Mouse (Mus musculus) forebrain, embryonic 15.5 days (tissue): Measurements from ENCODE around the gene Mad2l2. TPM values are rescaled to one million over a fixed set of nuclear protein-coding genes. Genes with fewer than 3 reads are reported as not detected.
"Not testable (repeated sequence)": the region's sequence is repeated elsewhere in the genome, so short reads cannot be mapped to it uniquely, and the experiment has no call there.

Experiments used
- ATAC-seq: fragments of 200-750 bp; cut with Nextera tagmentation; replicated peaks from 2 replicates; pipeline ENCODE4 v1.8.0; 2017; ENCODE audit warnings: mild to moderate bottlenecking, moderate TSS enrichment, moderate library complexity
- H3K27ac ChIP-seq: fragments of 300-500 bp; sonication (generic); replicated peaks from 2 replicates; pipeline ENCODE4 v1.5.1; 2015; ENCODE audit warnings: mild to moderate bottlenecking, inconsistent platforms
- H3K27me3 ChIP-seq: fragments of 300-500 bp; sonication (generic); 2 replicates; pipeline ENCODE4 v1.6.1; 2015; ENCODE audit warnings: inconsistent platforms
- H3K36me3 ChIP-seq: fragments of 300-500 bp; sonication (generic); 2 replicates; pipeline ENCODE4 v1.6.1; 2015; ENCODE audit warnings: mild to moderate bottlenecking, inconsistent platforms
- H3K4me1 ChIP-seq: fragments of 300-500 bp; sonication (generic); 2 replicates; pipeline ENCODE4 v1.6.1; 2015; ENCODE audit warnings: inconsistent platforms
- H3K4me2 ChIP-seq: fragments of 300-500 bp; sonication (generic); replicated peaks from 2 replicates; pipeline ENCODE4 v1.6.1; 2015; ENCODE audit warnings: mild to moderate bottlenecking, inconsistent platforms
- H3K4me3 ChIP-seq: fragments of 300-500 bp; sonication (generic); 2 replicates; pipeline ENCODE4 v1.5.1; 2015; ENCODE audit warnings: mild to moderate bottlenecking, inconsistent platforms
- H3K9ac ChIP-seq: fragments of 300-500 bp; sonication (generic); replicated peaks from 2 replicates; pipeline ENCODE4 v1.6.1; 2015; ENCODE audit warnings: mild to moderate bottlenecking, inconsistent platforms
- H3K9me3 ChIP-seq: fragments of 300-500 bp; sonication (generic); 2 replicates; pipeline ENCODE4 v1.6.1; 2016; ENCODE audit warnings: inconsistent platforms
- WGBS: fragments of 180-500 bp; shearing (Covaris S2); methylation state at CpG from one replicate; pipeline ENCODE4 v1.1.7; 2015; ENCODE audit warnings: mixed read lengths; 5-methylcytosine and 5-hydroxymethylcytosine counted together
- polyA plus RNA-seq: library from polyadenylated mRNA; unstranded; fragments of >200 nt; fragmentation: Nextera tagmentation; extraction: Ambion mirVana; gene quantifications from 2 replicates; pipeline ENCODE4 v1.2.1, GENCODE M21; 2015

Mad2l2 gene
- polyA plus RNA-seq, 1 experiment from 2014 or later, result 123 TPM

DNA sequence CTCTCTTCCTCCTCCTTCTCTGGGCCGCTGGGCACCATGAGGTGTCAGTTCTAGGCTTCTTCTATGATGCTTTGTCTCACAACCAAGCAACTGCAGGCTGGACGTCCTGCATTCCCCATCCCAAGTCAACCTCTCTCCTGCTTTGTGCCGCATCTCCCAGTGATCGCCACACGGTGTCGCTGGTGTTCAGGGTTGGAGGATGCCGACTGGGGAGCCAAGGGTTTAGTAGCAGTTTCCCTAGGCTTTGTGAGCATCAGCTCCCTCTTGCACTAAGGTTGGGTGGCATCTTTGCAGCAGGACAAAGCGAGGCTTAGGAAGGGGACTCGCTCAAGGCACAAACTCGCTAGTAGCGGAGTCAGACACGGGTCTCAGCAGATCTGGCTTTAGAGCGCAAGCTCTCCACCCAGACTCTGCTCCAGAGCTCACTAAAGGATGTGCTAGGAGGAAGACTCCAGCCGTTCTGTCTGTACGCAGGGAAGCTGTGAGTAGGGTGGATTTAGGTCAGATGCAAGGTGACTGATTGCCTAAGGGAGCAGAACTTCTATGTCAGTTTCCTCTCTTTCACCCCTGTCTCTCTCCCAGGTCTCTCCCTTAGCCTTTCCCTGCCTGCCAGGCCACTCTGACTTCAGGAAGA, 15.3 kb upstream of the Mad2l2 start:
- H3K4me1 ChIP-seq, result peaks cover 13% of the 10 kb centered on the region

DNA sequence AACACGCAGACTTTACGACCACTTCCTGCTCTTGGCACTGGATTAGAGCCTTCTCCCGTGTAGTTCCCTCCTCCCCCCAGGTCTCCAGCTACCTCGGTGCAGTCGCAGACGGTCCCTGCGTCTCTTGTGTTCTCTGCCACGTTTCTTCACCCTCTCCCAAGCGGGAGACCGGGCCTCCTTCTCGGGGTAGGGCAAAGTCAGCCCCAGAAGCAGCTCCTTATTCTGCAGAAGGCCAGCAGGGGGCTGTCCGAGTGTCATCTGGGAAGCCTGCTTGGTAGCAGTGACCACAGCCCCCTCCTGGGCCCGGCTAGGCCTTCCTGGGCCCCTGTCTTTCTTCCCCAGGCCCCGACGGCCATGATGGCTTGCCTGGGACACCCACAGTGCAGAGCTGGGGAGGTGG, 14.7 kb upstream of the Mad2l2 start:
- H3K9ac ChIP-seq, result no peak overlapping the region
- H3K27me3 ChIP-seq, result no peaks in the 10 kb centered on the region
- H3K4me3 ChIP-seq, result no peak overlapping the region
- peaks cover 16% of the 10 kb centered on the region for H3K4me1 ChIP-seq
- no peak overlapping the region for H3K4me2 ChIP-seq
- peaks cover 24% of the 10 kb centered on the region for H3K36me3 ChIP-seq
- 0 out of 2 replicates have a peak, but pooled peaks have one; percentile 15 for ATAC-seq
- WGBS, result 9% methylated on average over 15 of the region's 15 CpGs
- H3K27ac ChIP-seq, result peak overlapping the region; percentile 75
- H3K9me3 ChIP-seq, result no peaks in the 10 kb centered on the region

More for the DNA sequence above, 15.3 kb upstream of the Mad2l2 start:
- Histone ChIP-seq H3K4me2 (peak overlapping the region; percentile 7; the same call in 1 of the 2 replicates), H3K36me3 (peaks cover 30% of the 10 kb centered on the region), H3K9ac (no peak overlapping the region; the same call in 1 of the 2 replicates), H3K27ac (peak overlapping the region; percentile 75), H3K9me3 (no peaks in the 10 kb centered on the region), H3K4me3 (no peak overlapping the region), H3K27me3 (no peaks in the 10 kb centered on the region)
- WGBS, result 7% methylated on average over 15 of the region's 15 CpGs
- ATAC-seq, result peak; percentile 83

DNA sequence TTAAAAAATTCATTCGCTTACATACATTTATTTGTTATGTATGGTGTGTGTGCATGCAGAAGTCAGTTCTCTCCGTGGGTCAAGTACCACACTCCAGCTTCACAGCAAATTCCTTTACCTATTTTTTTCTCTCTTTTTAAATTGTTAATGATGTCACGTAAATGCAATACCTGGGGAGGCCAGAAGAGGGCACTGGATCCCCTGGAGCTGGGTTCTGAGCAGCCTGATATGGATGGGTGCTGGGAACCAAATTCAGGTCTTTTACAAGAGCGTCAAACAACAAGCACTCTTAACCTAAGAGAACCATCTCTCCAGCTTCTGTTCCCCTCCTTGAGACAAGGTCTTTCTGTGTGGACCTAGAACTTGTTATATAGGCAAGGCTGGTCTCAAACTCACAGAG, 13.5 kb upstream of the Mad2l2 start:
- Histone ChIP-seq H3K4me3 (no peak overlapping the region), H3K27me3 (no peaks in the 10 kb centered on the region), H3K27ac (no peak overlapping the region), H3K9me3 (no peaks in the 10 kb centered on the region), H3K4me2 (no peak overlapping the region), H3K9ac (no peak overlapping the region), H3K36me3 (peaks cover 22% of the 10 kb centered on the region), H3K4me1 (peaks cover 26% of the 10 kb centered on the region)
- 85% methylated on average over 4 of the region's 4 CpGs for WGBS
- no peak for ATAC-seq

DNA sequence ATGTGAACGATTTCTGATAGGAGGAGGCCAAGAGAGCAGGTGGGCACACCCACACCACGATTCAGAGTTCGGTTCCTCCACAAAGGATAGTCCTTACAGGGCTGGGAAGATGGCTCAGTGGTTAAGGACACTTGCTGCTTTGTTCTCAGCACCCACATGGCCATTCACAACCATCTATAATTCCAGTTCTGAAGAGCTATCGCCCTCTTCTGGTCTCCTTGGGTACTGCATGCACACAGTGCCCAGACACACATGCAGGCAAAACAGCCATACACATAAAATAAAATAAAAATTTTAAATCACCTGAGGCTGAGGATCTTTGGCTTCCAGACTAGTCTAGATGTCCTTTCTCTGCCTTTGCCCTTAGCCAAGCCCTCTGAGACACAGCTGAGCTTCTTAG, 12.8 kb upstream of the Mad2l2 start:
- H3K27me3 ChIP-seq, result no peaks in the 10 kb centered on the region
- ATAC-seq, result no peak
- H3K9ac ChIP-seq, result no peak overlapping the region
- H3K9me3 ChIP-seq, result no peaks in the 10 kb centered on the region
- no peak overlapping the region for H3K4me3 ChIP-seq
- 82% methylated on average over 4 of the region's 4 CpGs for WGBS
- H3K4me2 ChIP-seq, result no peak overlapping the region
- H3K4me1 ChIP-seq, result peaks cover 33% of the 10 kb centered on the region
- H3K36me3 ChIP-seq, result peaks cover 16% of the 10 kb centered on the region
- no peak overlapping the region for H3K27ac ChIP-seq

DNA sequence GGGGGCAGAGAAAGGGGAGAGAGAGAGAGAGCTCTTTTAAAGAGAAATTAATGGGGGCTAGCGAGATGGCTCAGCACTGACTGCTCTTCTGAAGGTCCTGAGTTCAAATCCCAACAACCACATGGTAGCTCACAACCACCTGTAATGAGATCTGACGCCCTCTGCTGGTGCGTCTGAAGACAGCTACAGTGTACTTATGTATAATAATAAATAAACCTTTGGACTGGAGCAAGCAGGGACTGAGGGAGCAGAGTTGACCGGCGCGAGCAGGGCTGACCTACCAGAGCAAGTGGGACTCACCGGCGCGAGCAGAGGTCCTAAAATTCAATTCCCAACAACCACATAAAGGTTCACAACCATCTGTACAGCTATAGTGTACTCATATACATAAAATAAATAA, 10.6 kb upstream of the Mad2l2 start:
- not testable (repeated sequence) for H3K27me3 ChIP-seq, H3K9me3 ChIP-seq, H3K36me3 ChIP-seq, H3K4me2 ChIP-seq, H3K9ac ChIP-seq, ATAC-seq, H3K4me3 ChIP-seq, H3K27ac ChIP-seq
- WGBS, result 90% methylated on average over 9 of the region's 9 CpGs
- peaks cover 50% of the 10 kb centered on the region for H3K4me1 ChIP-seq

DNA sequence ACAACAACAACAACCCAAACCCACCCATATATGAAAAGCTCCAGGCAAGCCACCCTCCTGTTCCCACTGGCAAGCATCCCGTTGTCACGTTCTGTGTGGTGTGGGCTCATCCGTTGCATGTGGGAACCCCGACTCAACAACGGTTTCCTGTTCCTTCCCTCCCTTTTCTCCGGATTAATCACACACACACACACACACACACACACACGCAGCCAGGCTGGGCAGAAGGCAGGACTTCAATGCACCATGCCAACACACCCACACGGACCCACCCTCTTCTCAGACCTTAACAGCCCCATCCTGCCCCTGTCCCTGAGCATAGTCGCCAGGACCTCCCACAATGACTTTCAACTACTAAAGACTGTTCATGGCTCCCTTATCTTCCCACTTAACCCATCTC, 9.6 kb upstream of the Mad2l2 start:
- Histone ChIP-seq H3K27me3 (no peaks in the 10 kb centered on the region), H3K36me3 (no peaks in the 10 kb centered on the region), H3K9ac (no peak overlapping the region), H3K4me1 (peaks cover 50% of the 10 kb centered on the region), H3K9me3 (no peaks in the 10 kb centered on the region), H3K4me2 (no peak overlapping the region), H3K27ac (peak overlapping the region; percentile 88), H3K4me3 (no peak overlapping the region)
- WGBS, result 53% methylated on average over 9 of the region's 9 CpGs
- ATAC-seq, result 0 out of 2 replicates have a peak, but pooled peaks have one; percentile 0

DNA sequence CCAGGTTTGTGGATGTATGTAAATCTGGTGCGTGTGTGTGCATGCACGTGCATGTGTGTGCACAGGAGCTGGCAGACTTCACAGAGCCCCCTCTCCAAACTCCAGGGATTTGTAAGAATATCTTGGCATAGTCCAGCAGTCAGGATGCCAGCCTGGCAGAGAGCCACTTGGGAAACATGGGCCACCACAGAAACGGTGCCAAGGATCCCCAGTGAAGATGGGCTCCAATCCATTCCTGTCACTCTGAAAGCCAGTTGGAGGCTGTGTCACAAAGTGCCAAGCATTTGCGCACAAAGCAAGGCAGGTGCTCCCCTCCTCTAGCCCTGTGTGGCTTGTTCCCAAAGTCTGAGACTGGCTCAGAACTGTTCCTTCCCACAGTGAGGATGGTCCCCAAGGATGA, 8.8 kb upstream of the Mad2l2 start:
- Histone ChIP-seq H3K4me1 (peaks cover 54% of the 10 kb centered on the region), H3K4me2 (no peak overlapping the region), H3K4me3 (no peak overlapping the region), H3K9ac (no peak overlapping the region), H3K9me3 (no peaks in the 10 kb centered on the region), H3K36me3 (no peaks in the 10 kb centered on the region), H3K27me3 (no peaks in the 10 kb centered on the region), H3K27ac (peak overlapping the region; percentile 88)
- ATAC-seq, result peak; percentile 81
- WGBS, result 40% methylated on average over 4 of the region's 4 CpGs

DNA sequence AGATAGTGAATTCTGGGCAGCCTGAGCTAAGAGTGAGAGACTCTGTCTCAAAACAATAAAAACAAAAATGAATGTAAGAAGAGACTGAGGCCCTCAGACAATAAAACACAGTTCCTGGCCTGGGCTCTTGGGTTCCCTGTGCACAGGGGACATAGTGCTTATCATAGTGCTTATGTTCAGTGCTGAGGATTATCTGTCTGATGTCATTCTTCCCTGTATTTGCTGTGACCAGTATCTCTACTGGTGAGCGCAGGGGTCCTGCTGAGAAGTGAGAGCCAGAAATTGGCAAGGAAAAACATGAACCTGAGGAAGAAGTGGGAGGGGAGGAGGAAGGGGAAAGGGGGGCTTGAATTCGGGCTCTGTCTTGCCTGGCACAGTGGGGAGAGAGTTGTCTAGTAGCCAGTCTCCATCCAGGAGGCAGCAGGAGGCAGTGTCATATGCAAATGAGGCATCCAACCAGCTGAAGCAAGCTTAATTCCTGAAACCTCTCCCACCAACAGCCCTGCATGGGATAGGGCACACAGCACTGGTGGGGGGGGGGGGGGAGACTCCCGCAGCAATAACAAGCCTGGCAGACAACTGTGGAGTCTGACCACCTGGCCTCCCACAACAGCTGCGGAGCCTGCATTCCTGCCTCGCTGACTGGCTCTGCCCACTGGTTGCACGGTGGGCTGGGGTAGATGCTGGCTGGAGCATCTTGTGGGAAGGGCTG, 8.0 kb upstream of the Mad2l2 start:
- peak; percentile 77 for ATAC-seq
- H3K4me1 ChIP-seq, result peaks cover 61% of the 10 kb centered on the region
- no peaks in the 10 kb centered on the region for H3K9me3 ChIP-seq
- H3K4me2 ChIP-seq, result 0 out of 2 replicates have a peak overlapping the region, but pooled peaks have one; percentile 4
- H3K4me3 ChIP-seq, result no peak overlapping the region
- H3K9ac ChIP-seq, result no peak overlapping the region
- WGBS, result 6% methylated on average over 6 of the region's 6 CpGs
- no peaks in the 10 kb centered on the region for H3K36me3 ChIP-seq
- no peaks in the 10 kb centered on the region for H3K27me3 ChIP-seq
- peak overlapping the region; percentile 88 for H3K27ac ChIP-seq

DNA sequence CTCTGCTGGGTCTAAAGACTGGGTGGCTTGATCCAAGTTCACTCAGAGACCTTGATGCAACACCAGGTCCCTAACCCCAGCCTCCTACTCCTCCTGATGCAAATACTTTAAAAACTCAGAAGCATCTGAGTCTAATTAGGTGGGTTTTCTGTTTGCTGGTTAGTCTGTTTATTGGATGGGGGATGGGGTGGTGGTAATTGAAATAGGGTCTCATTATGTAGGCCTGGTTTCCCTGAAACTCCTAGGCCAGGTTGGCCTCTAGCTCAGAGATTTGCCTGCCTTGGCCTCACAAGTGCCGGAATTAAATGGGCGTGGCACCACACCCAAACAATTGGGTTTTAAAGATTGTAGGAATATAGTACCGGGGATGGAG, 7.5 kb upstream of the Mad2l2 start:
- no peak overlapping the region for H3K9ac ChIP-seq
- H3K4me1 ChIP-seq, result peaks cover 65% of the 10 kb centered on the region
- no peak overlapping the region for H3K4me3 ChIP-seq
- H3K27ac ChIP-seq, result peak overlapping the region; percentile 88
- no peaks in the 10 kb centered on the region for H3K27me3 ChIP-seq
- no peak for ATAC-seq
- 35% methylated on average over 3 of the region's 3 CpGs for WGBS
- no peaks in the 10 kb centered on the region for H3K9me3 ChIP-seq
- H3K36me3 ChIP-seq, result no peaks in the 10 kb centered on the region
- 0 out of 2 replicates have a peak overlapping the region, but pooled peaks have one; percentile 4 for H3K4me2 ChIP-seq

DNA sequence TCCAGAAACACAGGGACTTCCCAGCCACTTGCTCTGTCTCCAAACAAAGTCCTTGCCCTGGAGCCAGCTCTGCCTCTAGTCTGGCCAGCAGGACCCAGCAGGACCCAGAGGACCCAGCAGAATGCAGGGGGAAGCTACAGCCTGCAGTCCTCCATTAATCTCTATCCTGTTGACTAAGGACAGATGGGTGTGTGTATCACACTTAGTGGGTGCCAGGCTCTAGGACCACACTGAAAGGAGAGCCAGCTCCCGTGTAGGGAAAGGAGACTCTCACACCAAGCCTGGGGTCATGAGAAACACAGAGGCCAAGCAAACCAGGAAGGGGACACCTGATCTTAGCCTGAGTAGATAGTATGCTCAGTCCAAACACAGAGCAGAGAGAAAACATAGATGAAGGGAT, 1.9 kb upstream of the Mad2l2 start:
- H3K9me3 ChIP-seq, result no peaks in the 10 kb centered on the region
- 52% methylated on average over 1 of the region's 1 CpGs for WGBS
- H3K4me2 ChIP-seq, result peak overlapping the region; percentile 82
- H3K9ac ChIP-seq, result peak overlapping the region; percentile 100
- no peaks in the 10 kb centered on the region for H3K27me3 ChIP-seq
- H3K4me1 ChIP-seq, result peaks cover 73% of the 10 kb centered on the region
- H3K27ac ChIP-seq, result peak overlapping the region; percentile 98
- H3K36me3 ChIP-seq, result no peaks in the 10 kb centered on the region
- ATAC-seq, result no peak
- peak overlapping the region; percentile 88 for H3K4me3 ChIP-seq

DNA sequence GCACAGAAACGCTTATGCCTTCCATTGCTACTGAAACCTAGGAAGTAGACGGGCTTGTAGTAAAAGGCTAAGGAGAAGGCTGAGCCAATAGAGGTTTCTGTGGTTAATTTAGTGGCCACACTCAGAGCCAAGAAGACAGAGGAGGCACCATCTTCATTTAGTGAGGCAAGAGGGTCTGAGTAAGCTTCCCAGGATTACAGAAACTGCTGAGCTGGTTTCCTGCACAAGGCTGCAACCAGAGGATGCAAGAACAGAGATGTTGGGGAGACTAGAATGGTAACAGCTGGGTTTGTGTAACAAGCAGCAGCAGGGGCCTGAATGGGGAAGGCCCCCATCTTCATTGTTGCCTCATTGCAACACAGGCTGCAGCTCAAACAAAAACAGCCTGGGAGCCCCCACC, 1.5 kb upstream of the Mad2l2 start:
- Histone ChIP-seq H3K4me3 (peak overlapping the region; percentile 88), H3K27ac (peak overlapping the region; percentile 98), H3K9me3 (no peaks in the 10 kb centered on the region), H3K27me3 (no peaks in the 10 kb centered on the region), H3K4me2 (peak overlapping the region; percentile 82), H3K9ac (peak overlapping the region; percentile 100), H3K4me1 (peaks cover 69% of the 10 kb centered on the region), H3K36me3 (no peaks in the 10 kb centered on the region)
- ATAC-seq, result no peak
- WGBS, result 73% methylated on average over 2 of the region's 2 CpGs

DNA sequence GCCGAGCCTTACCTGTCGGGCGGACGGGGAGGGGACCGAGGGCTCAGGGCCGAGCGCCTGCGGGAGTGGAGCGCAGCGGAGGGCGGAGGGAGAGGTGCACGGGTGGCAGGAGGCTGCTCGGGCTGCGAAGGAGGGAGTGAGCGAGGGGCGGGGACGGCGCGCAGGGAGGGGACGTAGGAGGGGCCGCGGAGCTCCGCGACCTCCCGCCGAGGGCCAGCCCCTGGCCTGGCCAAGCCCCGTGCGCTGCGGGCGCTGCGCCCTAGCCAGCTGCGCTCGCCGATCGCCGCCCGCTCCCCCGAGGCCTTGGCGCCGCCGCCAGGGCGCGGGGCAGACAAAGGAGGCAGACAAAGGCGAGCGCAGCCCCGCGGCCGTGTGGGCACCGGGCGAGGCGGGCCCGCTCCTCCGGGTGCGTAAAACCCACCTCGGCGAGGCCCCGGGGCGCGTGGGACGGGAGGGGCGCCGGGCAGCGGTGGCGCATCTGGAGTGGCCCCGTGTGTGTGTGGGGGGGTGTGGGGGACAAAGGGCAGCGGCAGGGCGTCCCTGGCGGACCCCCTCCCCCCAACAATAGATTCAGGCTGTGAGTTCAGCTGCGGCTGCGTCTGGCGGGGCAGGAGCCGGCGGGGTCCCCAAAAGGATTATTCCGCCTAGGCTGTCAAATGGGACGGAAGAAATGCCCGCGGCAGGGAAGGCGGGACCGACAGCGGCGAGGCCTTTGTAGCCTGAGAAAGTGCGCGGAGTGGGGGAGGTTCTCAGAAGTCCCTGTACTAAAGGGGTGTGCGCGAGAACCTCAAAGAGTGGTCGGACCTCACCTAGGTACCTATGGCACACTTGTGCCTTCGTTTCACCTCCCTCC, 603 bp downstream of the Mad2l2 start, which contains the start of gene Draxin:
Draxin (minus strand) TSS at position 138 of the 853 bp plus-strand sequence.
- peak within 1 kb of the TSS; percentile 88 for H3K4me3 ChIP-seq
- ATAC-seq, result peak; percentile 81
- H3K36me3 ChIP-seq, result no peaks in the 10 kb centered on the region
- no peaks in the 10 kb centered on the region for H3K27me3 ChIP-seq
- H3K4me1 ChIP-seq, result peaks cover 52% of the 10 kb centered on the region
- H3K9me3 ChIP-seq, result no peaks in the 10 kb centered on the region
- peak within 1 kb of the TSS; percentile 98 for H3K27ac ChIP-seq
- peak within 1 kb of the TSS; percentile 82 for H3K4me2 ChIP-seq
- H3K9ac ChIP-seq, result peak within 1 kb of the TSS; percentile 100
- under 1% methylated on average over 57 of the region's 87 CpGs for WGBS
